Mouse (Mus musculus) cortical plate, adult 2 months (tissue): ENCODE results near the gene Magi1.

Experiments used
- CTCF ChIP-seq: fragments of 200-500 bp; IDR thresholded peaks from 2 replicates; pipeline ENCODE4 v1.5.1; 2011; ENCODE audit warnings: mild to moderate bottlenecking, control low read depth, low read length; ENCODE audit not compliant: insufficient read depth; ENCODE audit errors: extremely low read depth
- POLR2A ChIP-seq: fragments of 200-500 bp; IDR thresholded peaks from 2 replicates; pipeline ENCODE4 v1.6.1; 2011; ENCODE audit warnings: mild to moderate bottlenecking, low read length, control low read depth; ENCODE audit not compliant: insufficient read depth; ENCODE audit errors: extremely low read depth

DNA sequence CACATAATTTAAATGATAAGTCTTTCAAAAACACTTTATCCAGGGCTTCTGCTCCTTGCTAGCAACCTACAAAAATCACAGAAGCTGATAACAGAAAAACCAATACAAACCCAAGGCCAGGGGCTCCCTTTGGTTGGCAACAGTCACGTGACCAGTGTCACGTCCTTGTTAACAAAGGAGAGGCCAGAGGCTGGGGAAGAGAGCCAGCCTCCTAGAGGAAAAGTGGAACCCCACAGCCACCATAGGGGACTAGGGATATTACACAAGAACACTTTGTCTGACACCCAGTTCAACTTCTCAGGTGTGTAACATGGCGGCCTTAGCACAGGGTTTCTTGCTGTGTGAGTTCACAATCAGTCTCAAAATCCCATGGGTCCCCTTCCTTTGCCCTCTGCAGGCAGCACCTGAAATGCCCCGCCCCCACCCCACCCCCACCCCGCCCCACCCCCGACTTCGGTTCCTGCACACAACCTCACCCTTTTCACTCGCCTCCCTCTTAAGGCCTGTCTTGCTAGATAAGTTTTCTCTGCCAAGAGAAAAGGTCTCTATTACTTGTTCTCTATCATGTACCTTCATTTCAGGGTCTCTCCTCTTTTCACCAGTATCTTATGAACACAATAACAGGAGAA, 190.6 kb downstream of the Magi1 start:
- TF ChIP-seq CTCF (no peak), POLR2A (no peak)
